Mouse (Mus musculus): ENCODE data around the gene Ccdc92. TPM values are rescaled to one million over a fixed set of nuclear protein-coding genes. Genes with fewer than 3 reads are reported as not detected.

Ccdc92 gene
- total RNA-seq, 1 experiment from 2014 or later: 4.2 TPM

Other genes starting within 250 kb of the Ccdc92 start
- 55.2 and 60.1 TPM in 2 replicates for gene Atp6v0a2, start 233.8 kb downstream of the Ccdc92 start, total RNA-seq (2021)
- 0.78 and 0.94 TPM in 2 replicates for gene Dnah10, start 137.3 kb downstream of the Ccdc92 start, total RNA-seq (2021)
- gene Zfp664, start 267 bp upstream of the Ccdc92 start, total RNA-seq (2021): 53.2 and 54.8 TPM in 2 replicates
- 3.7 and 5.3 TPM in 2 replicates for gene Rflna, start 140.8 kb upstream of the Ccdc92 start, total RNA-seq (2021)